Mouse (Mus musculus): ENCODE measurements around the gene St6gal1.

St6gal1 gene

GRCm38 (mm10) chr16:23305830-23306623 is 81.5 kb downstream of the St6gal1 start:
- DNase-seq = no peak

GRCm38 (mm10) chr16:23307142-23307968 is 82.8 kb downstream of the St6gal1 start:
- no peak for DNase-seq

DNA sequence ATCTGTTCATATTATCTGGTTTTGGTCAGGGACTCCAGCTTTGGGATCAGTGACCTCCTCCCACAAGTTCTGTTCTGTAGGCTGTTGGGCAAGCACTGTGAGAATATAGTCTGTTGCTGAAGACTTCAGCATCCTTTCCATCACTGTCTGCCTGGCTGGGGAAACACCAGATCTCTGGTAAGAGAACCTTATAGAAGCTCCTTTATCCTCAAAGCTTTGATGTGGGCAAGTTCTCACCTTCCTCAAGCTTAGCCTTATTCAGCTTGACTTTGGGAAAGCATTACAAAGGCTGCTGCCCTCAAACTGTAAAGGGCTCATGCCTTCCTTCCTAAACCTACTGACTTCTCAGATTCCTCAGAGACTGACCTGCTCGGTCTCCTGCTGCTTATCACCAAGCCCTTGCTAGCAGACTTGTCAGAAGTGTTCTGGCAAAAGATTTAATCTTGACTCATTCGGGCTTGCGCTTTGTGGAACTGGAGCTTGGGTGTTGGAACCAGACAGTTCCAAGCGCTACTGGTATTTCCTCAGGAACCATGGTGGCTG is 83.5 kb downstream of the St6gal1 start:
- no peak for DNase-seq

GRCm38 (mm10) chr16:23309080-23309479 is 84.5 kb downstream of the St6gal1 start:
- DNase-seq = no peak

GRCm38 (mm10) chr16:23312604-23313003 is 88.1 kb downstream of the St6gal1 start:
- no peak for DNase-seq

DNA sequence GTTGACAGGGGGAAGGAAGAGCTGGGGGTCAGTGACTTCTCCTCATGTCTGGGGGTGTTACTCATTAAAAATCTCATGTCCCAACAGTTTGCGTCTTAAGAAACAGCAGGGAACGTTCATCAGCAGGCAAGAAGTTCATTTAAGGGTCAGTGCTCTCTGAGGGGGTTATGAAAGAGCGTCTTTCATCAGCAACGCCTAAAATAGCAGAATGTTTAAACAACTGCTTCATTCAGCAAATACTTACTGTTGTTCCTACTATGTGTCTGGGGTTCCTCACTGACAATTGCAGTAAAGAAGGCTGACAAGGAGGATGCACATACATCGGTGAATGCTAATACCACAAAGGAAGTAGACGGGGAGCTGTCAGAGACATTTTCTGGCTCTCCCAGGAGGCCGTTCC is 90.2 kb downstream of the St6gal1 start:
- DNase-seq = no peak

- no peak for DNase-seq
These were observed 93.0 kb downstream of the St6gal1 start for GRCm38 (mm10) chr16:23317411-23318047.

GRCm38 (mm10) chr16:23320025-23320424 is 95.5 kb downstream of the St6gal1 start:
- DNase-seq = no peak

- no peak for DNase-seq
These were observed 96.0 kb downstream of the St6gal1 start for GRCm38 (mm10) chr16:23320579-23320978.

DNA sequence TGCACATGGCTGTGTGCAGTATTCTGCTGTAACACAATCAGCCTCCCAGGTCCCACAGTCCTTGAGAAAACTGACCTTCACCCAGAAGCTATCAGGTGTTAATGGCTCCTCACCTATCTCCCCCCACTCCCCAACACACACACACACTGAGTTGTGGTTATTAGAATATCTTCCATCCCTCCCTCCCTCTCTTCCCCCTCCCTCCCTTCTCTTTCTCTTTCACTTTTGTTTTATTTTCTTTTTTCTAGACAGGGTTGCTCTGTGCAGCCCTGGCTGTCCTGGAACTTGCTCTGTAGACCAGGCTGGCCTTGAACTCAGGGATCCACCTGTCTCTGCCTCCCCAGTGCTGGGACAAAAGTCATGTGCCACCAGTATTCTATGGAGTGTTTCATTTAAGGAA is 97.9 kb downstream of the St6gal1 start:
- no peak for DNase-seq

- DNase-seq = no peak
These were observed 99.4 kb downstream of the St6gal1 start for GRCm38 (mm10) chr16:23323915-23324314.

DNA sequence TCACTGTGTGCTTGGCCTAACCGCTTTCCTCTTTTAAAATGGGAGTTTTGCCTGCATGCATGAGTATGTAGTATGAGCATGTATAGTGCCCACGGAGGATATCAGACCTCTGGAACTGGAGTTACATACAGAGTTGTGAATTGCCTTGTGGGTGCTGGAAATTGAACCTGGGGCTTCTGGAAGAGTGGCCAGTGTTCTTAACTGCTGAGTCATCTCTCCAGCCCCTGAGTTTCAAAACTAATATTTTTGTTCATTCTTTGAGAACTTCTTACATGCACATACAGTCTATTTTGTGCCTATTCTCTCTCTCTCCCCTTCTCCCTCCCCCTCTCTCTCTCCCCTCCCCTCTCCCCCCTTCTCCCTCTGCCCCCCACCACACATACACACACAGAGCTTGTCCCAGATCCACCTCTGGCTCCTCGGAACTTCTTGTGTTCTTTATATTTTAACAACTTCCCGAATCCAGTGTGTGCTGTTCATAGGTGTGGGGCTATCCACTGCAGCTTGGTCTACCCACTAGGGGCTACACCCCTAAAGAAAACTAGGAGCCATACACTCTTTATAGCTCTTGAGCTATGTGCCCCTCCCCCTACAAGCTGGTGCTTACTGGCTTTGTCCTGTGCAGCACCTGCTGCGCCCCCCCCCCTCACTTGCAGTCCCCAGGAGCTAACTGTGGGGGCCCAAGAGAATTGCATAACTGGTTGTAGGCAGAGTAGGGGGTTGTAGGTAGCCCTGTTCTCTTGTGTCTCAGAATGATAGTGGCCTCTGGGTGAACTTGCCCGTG is 100.5 kb downstream of the St6gal1 start:
- no peak for DNase-seq

DNA sequence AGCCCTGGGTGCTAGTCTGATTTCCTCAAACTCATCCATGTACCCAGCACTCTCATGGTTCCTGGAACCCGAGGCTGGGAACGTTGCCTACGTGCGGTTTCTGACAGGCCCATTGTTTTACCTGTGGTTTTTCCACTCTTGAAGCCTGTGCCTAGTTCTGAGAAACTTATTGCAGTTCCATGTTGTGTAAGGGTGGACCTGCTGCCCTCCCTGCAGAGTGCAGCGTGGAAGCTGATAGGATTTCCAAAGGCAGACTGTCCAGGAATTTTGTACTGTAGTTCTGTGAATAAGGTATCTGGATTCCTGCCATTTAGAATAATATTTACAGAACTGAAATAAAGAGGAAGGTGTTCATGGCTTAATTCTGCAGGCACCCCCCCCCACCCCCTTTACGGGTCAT is 102.1 kb downstream of the St6gal1 start:
- no peak for DNase-seq

GRCm38 (mm10) chr16:23327266-23327665 is 102.7 kb downstream of the St6gal1 start:
- DNase-seq = no peak

- no peak for DNase-seq
These were observed 103.7 kb downstream of the St6gal1 start for GRCm38 (mm10) chr16:23328201-23328600.

DNA sequence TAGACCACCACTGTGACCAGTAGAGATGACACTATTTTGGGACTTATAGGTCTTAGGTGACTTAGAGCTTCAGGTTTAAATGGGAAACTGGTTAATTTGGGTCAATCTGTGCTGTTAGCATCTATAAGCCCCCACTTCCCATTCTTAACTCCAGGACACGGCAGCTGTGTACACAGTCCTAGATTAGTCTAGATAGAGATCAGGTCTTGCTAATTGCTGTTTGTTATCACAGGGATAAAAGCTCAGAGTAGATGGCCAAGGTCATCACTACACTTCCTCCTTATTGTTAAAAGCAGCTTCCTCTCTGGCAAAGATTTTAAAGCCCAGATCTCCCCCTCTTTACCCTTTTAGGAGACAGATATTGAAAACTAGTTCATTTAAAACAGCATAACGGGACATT is 107.6 kb downstream of the St6gal1 start:
- DNase-seq = no peak

GRCm38 (mm10) chr16:23332686-23333085 is 108.1 kb downstream of the St6gal1 start:
- peak; percentile 7 for DNase-seq

- no peak for DNase-seq
These were observed 109.5 kb downstream of the St6gal1 start for GRCm38 (mm10) chr16:23333875-23334551.

- DNase-seq = no peak
These were observed 112.8 kb downstream of the St6gal1 start for GRCm38 (mm10) chr16:23337317-23337716.

GRCm38 (mm10) chr16:23341254-23341653 is 116.7 kb downstream of the St6gal1 start:
- no peak for DNase-seq

GRCm38 (mm10) chr16:23350802-23351201 is 126.3 kb downstream of the St6gal1 start:
- no peak for DNase-seq

DNA sequence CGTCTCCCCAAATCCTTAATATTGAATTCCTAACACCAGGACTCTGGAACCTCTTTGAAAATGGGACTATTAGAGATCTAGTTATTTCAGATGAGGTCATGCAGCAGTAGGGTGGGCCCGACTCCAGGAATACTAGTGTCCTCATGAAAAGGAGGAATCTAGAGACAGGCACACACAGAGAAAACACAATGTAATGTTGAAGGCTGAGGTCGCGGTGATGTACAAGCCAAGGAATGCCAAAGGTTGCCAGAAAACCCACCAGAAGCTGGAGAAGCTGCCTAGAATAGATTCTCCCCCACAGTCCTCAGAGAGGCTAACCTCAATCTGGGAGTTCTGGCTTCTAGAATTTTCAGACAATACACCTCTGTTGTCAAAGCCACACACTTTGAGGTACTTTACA is 136.5 kb downstream of the St6gal1 start:
- no peak for DNase-seq
